Mouse (Mus musculus) heart, embryonic 11.5 days (tissue): Measurements from ENCODE around the gene Mroh2a. TPM values are rescaled to one million over a fixed set of nuclear protein-coding genes. Genes with fewer than 3 reads are reported as not detected.
A peak's percentile ranks its signal among the peaks of the same experiment; 100 is the strongest.

Experiments used
- ATAC-seq: fragments of 200-750 bp; cut with Nextera tagmentation; replicated peaks from 2 replicates; pipeline ENCODE4 v1.8.0; 2017; ENCODE audit warnings: moderate library complexity; ENCODE audit not compliant: insufficient number of reproducible peaks, low FRiP score, low TSS enrichment
- H3K27ac ChIP-seq: fragments of 300-500 bp; sonication (generic); 2 replicates; pipeline ENCODE4 v1.5.1; 2014; ENCODE audit warnings: mild to moderate bottlenecking, low read depth, low read length
- H3K27me3 ChIP-seq: fragments of 300-500 bp; sonication (generic); 2 replicates; pipeline ENCODE4 v1.6.1; 2014; ENCODE audit warnings: mild to moderate bottlenecking, low read length, mixed read lengths; ENCODE audit not compliant: control insufficient read depth, insufficient read depth
- H3K36me3 ChIP-seq: fragments of 300-500 bp; sonication (generic); 2 replicates; pipeline ENCODE4 v1.6.1; 2014; ENCODE audit warnings: mild to moderate bottlenecking, low read length, moderate library complexity, mixed read lengths; ENCODE audit not compliant: control insufficient read depth, insufficient read depth
- H3K4me1 ChIP-seq: fragments of 300-500 bp; sonication (generic); 2 replicates; pipeline ENCODE4 v1.6.1; 2014; ENCODE audit warnings: low read length; ENCODE audit not compliant: control insufficient read depth, insufficient read depth
- H3K4me2 ChIP-seq: fragments of 300-500 bp; sonication (generic); 2 replicates; pipeline ENCODE4 v1.6.1; 2014; ENCODE audit warnings: mild to moderate bottlenecking, moderate library complexity
- H3K4me3 ChIP-seq: fragments of 300-500 bp; sonication (generic); 2 replicates; pipeline ENCODE4 v1.5.1; 2014; ENCODE audit warnings: low read depth, low read length
- H3K9ac ChIP-seq: fragments of 300-500 bp; sonication (generic); 2 replicates; pipeline ENCODE4 v1.6.1; 2014; ENCODE audit warnings: mild to moderate bottlenecking, low read depth, low read length, moderate library complexity
- H3K9me3 ChIP-seq: fragments of 300-500 bp; sonication (generic); replicated peaks from 2 replicates; pipeline ENCODE4 v1.6.1; 2016; ENCODE audit warnings: low read length; ENCODE audit not compliant: control insufficient read depth
- WGBS: fragments of 180-500 bp; shearing (Covaris S2); extraction: QIAGEN DNeasy Blood & Tissue Kit; methylation state at CpG from one replicate; pipeline ENCODE4 v1.1.7; 2014; ENCODE audit not compliant: insufficient replicate concordance; 5-methylcytosine and 5-hydroxymethylcytosine counted together
- polyA plus RNA-seq: library from polyadenylated mRNA; unstranded; fragments of >200 nt; fragmentation: Nextera tagmentation; extraction: Ambion mirVana; gene quantifications from 2 replicates; pipeline ENCODE4 v1.2.1, GENCODE M21; 2014

Mroh2a gene
- polyA plus RNA-seq, 1 experiment from 2014 or later: 1.1 TPM

DNA sequence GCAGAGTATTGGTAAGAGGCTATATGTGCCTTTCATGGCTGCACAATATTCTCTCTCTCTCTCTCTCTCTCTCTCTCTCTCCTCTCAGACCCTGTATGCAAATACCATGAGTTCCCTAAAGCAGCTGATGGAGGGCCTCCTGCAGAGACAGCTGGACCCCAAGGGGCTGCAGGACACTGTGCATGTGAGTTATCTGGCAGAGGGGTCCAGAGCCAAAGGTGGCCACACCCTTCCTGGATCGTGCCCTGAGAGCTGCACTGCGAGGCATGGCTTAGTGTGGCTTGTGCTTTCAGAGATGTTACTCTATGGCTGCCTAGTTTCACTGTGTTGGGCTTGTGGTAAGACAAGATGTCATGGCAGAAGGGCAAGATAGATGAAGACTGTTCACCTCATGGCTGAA lies 20.9 kb downstream of the Mroh2a start:
- ATAC-seq: no peak
- peaks cover 96% of the 10 kb centered on the region for H3K9me3 ChIP-seq
- WGBS: 50% methylated on average over 2 of the region's 2 CpGs

DNA sequence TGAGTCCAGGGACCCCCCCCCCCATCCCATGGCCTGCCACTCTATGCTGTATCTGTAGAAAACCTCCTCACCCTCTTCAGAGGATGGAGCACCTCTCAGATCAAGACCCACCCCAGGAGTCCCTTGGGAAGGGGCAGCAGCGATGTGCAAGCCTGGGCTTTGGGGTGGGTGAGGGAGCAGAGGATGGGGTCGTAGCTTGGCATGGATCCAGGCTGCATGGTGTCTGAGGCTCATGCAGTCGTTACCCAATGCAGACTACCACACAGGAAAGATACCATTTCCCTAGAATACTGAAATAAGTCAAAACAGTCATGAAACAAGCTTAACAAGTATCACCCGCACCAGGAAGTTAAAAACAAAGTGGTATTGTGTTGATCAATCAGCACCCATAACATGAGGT lies 21.9 kb downstream of the Mroh2a start:
- Histone ChIP-seq H3K36me3 (no peaks in the 10 kb centered on the region), H3K27ac (no peak overlapping the region), H3K4me2 (no peak overlapping the region), H3K27me3 (no peaks in the 10 kb centered on the region), H3K4me1 (no peaks in the 10 kb centered on the region), H3K9ac (no peak overlapping the region), H3K9me3 (peaks cover 97% of the 10 kb centered on the region), H3K4me3 (no peak overlapping the region)
- 64% methylated on average over 4 of the region's 4 CpGs for WGBS
- no peak for ATAC-seq

More for the DNA sequence above, 20.9 kb downstream of the Mroh2a start:
- no peaks in the 10 kb centered on the region for H3K36me3 ChIP-seq
- H3K27ac ChIP-seq: no peak overlapping the region
- H3K27me3 ChIP-seq: no peaks in the 10 kb centered on the region
- no peak overlapping the region for H3K4me3 ChIP-seq
- H3K9ac ChIP-seq: no peak overlapping the region
- H3K4me2 ChIP-seq: no peak overlapping the region
- no peaks in the 10 kb centered on the region for H3K4me1 ChIP-seq

DNA sequence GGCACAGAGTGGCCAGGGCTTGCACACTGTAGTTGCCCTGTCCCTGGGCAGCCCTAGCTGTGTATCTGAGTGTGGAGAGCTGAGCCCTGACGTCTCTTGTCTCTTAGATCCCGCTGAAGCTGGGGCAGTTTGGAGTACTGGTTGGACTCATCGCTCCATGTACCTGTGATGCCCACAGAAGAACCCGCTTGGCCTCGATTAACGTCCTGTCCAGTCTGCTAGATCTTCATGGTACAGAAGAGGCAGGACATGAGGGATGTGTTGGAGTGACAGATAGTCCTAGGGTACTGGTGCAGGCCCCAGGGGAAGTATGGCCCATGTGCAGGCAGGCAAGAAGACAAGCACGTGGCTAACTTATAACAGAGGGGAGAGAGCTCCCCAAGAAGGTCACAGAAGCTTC lies 22.8 kb downstream of the Mroh2a start:
- no peak overlapping the region for H3K4me2 ChIP-seq
- H3K4me1 ChIP-seq: no peaks in the 10 kb centered on the region
- no peaks in the 10 kb centered on the region for H3K27me3 ChIP-seq
- H3K4me3 ChIP-seq: no peak overlapping the region
- no peaks in the 10 kb centered on the region for H3K36me3 ChIP-seq
- no peak overlapping the region for H3K9ac ChIP-seq
- WGBS: 75% methylated on average over 7 of the region's 7 CpGs
- no peak overlapping the region for H3K27ac ChIP-seq
- ATAC-seq: no peak
- H3K9me3 ChIP-seq: peaks cover 97% of the 10 kb centered on the region

DNA sequence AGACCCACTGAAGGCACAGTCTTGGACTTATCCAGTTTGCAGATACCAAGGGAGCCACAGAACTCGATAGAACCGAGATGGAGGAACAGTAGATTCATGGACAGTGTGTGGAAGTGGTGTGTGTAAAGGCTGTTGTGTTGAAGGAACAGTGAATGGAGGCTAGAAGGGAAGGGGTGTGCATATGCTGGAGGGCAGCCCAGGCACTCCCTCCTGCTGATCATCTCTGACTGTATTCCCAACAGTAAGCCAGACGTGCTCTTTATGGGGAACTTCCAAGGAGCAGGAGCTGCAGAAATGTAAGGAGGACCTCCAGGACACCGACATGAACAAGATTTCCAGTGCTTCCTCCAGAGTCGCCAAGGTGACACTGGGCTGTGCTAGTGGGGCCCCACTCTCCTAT lies 23.2 kb downstream of the Mroh2a start:
- Histone ChIP-seq H3K4me2 (no peak overlapping the region), H3K9ac (no peak overlapping the region), H3K27me3 (no peaks in the 10 kb centered on the region), H3K4me3 (no peak overlapping the region), H3K27ac (no peak overlapping the region), H3K4me1 (no peaks in the 10 kb centered on the region), H3K9me3 (peaks cover 97% of the 10 kb centered on the region), H3K36me3 (no peaks in the 10 kb centered on the region)
- ATAC-seq: no peak
- WGBS: 75% methylated on average over 5 of the region's 5 CpGs

DNA sequence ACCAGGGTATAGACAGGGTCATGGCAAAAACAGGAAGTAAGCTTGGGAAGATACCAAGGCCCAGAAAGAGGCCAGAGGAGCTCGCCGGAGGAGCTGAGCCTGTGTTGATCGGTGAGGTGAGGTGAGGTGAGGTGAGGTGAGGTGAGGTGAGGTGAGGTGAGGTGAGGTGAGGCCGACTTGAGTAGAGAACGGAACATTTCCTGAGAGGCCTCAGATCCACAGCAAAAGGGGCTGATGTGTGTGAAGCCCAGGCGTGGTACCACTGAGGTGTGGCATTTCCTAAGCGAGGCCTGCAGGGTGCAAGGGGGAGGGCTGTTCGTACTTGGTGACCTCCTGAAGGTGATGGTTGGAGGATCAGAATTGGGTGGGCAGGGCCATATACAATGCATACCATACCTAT lies 26.3 kb downstream of the Mroh2a start:
- no peak overlapping the region for H3K27ac ChIP-seq
- H3K9ac ChIP-seq: no peak overlapping the region
- 68% methylated on average over 8 of the region's 8 CpGs for whole genome bisulfite sequencing
- no peak overlapping the region for H3K4me2 ChIP-seq
- no peaks in the 10 kb centered on the region for H3K36me3 ChIP-seq
- ATAC-seq: no peak
- H3K9me3 ChIP-seq: peaks cover 97% of the 10 kb centered on the region
- no peaks in the 10 kb centered on the region for H3K4me1 ChIP-seq
- no peaks in the 10 kb centered on the region for H3K27me3 ChIP-seq
- H3K4me3 ChIP-seq: no peak overlapping the region

DNA sequence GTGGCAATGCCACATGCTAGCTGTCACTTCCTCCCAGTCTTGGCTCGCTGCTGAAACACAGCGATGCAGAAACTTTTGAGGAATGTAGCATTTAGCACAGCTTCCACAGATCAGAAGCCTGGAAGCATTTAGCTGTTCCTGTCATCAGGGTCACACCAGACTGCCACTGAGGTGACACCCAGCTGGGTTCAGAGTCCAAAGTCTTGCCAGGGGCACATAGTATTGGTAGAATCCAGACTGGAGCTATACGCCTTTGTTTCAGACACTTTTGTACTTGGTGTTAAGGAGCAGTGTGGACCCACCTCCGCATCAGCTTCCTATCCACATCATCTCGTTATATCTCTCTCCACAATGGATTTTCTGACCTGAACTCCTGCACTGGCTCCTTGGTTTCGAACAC lies 26.8 kb downstream of the Mroh2a start:
- Histone ChIP-seq H3K27me3 (no peaks in the 10 kb centered on the region), H3K4me3 (no peak overlapping the region), H3K4me2 (no peak overlapping the region), H3K9me3 (peaks cover 92% of the 10 kb centered on the region), H3K36me3 (no peaks in the 10 kb centered on the region), H3K27ac (no peak overlapping the region), H3K9ac (no peak overlapping the region), H3K4me1 (no peaks in the 10 kb centered on the region)
- ATAC-seq: no peak
- WGBS: 68% methylated on average over 6 of the region's 6 CpGs

DNA sequence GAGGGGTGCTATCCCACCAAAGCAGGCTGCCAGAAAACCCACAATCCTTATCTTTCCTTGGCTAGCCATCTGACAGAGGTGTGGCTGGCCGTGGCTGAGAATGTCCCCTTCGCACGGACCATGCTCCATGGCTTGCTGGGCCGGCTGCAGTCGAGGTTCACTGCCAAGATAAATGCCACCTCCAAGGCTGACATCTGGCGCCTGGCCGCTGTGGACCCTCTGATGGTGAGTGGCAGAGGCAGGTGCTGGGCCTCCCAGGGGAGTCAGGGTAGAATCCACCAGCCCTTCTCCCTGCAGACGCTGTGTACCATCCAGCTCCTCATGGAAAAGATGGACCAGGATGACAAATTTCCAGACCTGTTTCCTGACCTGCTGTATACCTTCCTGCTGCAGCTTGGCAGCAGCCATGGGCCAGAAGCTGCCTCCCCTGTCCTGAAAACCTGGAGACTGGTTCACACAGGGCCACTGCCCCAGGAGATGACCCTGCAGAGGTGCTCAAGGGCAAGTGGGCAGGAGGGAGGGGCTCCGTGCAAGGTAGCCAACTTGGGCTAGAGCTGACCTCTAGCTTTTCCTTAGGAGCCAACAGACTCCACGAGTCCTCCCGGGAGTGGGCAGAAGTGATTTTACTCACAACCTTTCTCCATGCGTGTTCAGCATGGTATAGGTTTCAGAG lies 28.1 kb downstream of the Mroh2a start:
- Histone ChIP-seq H3K27ac (no peak overlapping the region), H3K36me3 (no peaks in the 10 kb centered on the region), H3K4me1 (0 out of 2 replicates have a peak, but pooled peaks cover 5% of the 10 kb centered on the region), H3K9ac (no peak overlapping the region), H3K27me3 (no peaks in the 10 kb centered on the region), H3K4me2 (no peak overlapping the region), H3K4me3 (no peak overlapping the region), H3K9me3 (peaks cover 78% of the 10 kb centered on the region)
- 79% methylated on average over 12 of the region's 12 CpGs for WGBS
- peak; percentile 7; the same call in 1 of the 2 replicates for ATAC-seq

DNA sequence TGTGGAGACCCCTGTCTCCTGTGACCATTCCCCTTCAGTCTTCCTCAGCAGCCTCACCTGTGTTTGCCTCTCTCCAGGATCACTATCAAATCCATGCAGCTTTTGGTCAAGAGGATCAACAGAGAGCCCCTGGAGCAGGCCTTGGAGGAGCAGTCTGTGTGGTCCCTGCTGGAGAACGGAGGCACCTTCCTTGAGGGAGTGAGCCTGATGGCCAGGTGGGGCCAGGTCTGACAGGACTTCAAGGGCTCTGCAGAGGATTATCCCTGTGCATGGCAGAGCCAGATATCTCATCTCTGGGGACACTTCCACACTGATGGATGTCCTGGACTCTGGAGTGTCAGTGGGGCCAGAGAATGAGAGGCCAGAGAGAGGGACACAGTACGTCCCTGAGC lies 28.7 kb downstream of the Mroh2a start:
- ATAC-seq: no peak
- H3K27me3 ChIP-seq: no peaks in the 10 kb centered on the region
- peaks cover 5% of the 10 kb centered on the region; the same call in 1 of the 2 replicates for H3K4me1 ChIP-seq
- peaks cover 73% of the 10 kb centered on the region for H3K9me3 ChIP-seq
- H3K4me2 ChIP-seq: no peak overlapping the region
- H3K9ac ChIP-seq: no peak overlapping the region
- WGBS: 48% methylated on average over 2 of the region's 2 CpGs
- H3K4me3 ChIP-seq: no peak overlapping the region
- no peak overlapping the region for H3K27ac ChIP-seq
- peaks cover 3% of the 10 kb centered on the region; the same call in 1 of the 2 replicates for H3K36me3 ChIP-seq
